Mouse (Mus musculus): ENCODE data around the gene Ccer1.
"Not testable (repeated sequence)": the region's sequence is repeated elsewhere in the genome, so short reads cannot be mapped to it uniquely, and the experiment has no call there.

The Ccer1 gene

GRCm38 (mm10) chr10:97692913-97693312 lies at the start of gene Ccer1:
Gene Ccer1 (plus strand): TSS chr10:97693059.
- in situ Hi-C loops (cut with MboI, MseI), result loop anchor here (10.0 to 25.0 kb wide), 2 partner anchors 318 to 1531 kb away; no protein-coding TSS in a partner anchor

GRCm38 (mm10) chr10:97643768-97644167 lies 49.1 kb upstream of the Ccer1 start, which contains the start of gene Epyc:
Gene Epyc (plus strand): TSS chr10:97644068.
- in situ Hi-C loops (cut with MboI, MseI), result no loop called here

- in situ Hi-C loops (cut with MboI, MseI), result no loop called here
These were observed 42.5 kb upstream of the Ccer1 start for GRCm38 (mm10) chr10:97650334-97650733.

GRCm38 (mm10) chr10:97659489-97659888 lies 33.4 kb upstream of the Ccer1 start:
- in situ Hi-C loops (cut with MboI, MseI), result no loop called here

- in situ Hi-C loops (cut with MboI, MseI), result no loop called here
These were observed 24.2 kb upstream of the Ccer1 start for GRCm38 (mm10) chr10:97668656-97669055.

GRCm38 (mm10) chr10:97670202-97670601 lies 22.7 kb upstream of the Ccer1 start:
- in situ Hi-C loops (cut with MboI, MseI), result no loop called here

GRCm38 (mm10) chr10:97673239-97673638 lies 19.6 kb upstream of the Ccer1 start:
- in situ Hi-C loops (cut with MboI, MseI), result no loop called here

GRCm38 (mm10) chr10:97682981-97683380 lies 9.9 kb upstream of the Ccer1 start:
- in situ Hi-C loops (cut with MboI, MseI), result loop anchor here (25.0 kb wide), 1 partner anchor 1521 kb away; no protein-coding TSS in a partner anchor

- in situ Hi-C loops (cut with MboI, MseI), result loop anchor here (25.0 kb wide), 1 partner anchor 1525 kb away; no protein-coding TSS in a partner anchor
These were observed 5.7 kb upstream of the Ccer1 start for GRCm38 (mm10) chr10:97687198-97687597.

GRCm38 (mm10) chr10:97689425-97689824 lies 3.4 kb upstream of the Ccer1 start:
- in situ Hi-C loops (cut with MboI, MseI), result loop anchor here (25.0 kb wide), 1 partner anchor 1527 kb away; no protein-coding TSS in a partner anchor

GRCm38 (mm10) chr10:97693398-97694135 lies 708 bp downstream of the Ccer1 start:
- in situ Hi-C loops (cut with MboI, MseI), result loop anchor here (10.0 to 25.0 kb wide), 2 partner anchors 319 to 1531 kb away; no protein-coding TSS in a partner anchor

GRCm38 (mm10) chr10:97702321-97702720 lies 9.5 kb downstream of the Ccer1 start:
- in situ Hi-C loops (cut with MboI, MseI), result loop anchor here (25.0 kb wide), 1 partner anchor 1385 kb away; no protein-coding TSS in a partner anchor

GRCm38 (mm10) chr10:97704562-97704961 lies 11.7 kb downstream of the Ccer1 start:
- in situ Hi-C loops (cut with MboI, MseI), result loop anchor here (25.0 kb wide), 1 partner anchor 1383 kb away; no protein-coding TSS in a partner anchor

- in situ Hi-C loops (cut with MboI, MseI), result loop anchor here (25.0 kb wide), 1 partner anchor 1375 kb away; no protein-coding TSS in a partner anchor
These were observed 19.8 kb downstream of the Ccer1 start for GRCm38 (mm10) chr10:97712687-97713086.

- in situ Hi-C loops (cut with MboI, MseI), result loop anchor here (25.0 kb wide), 1 partner anchor 1373 kb away; no protein-coding TSS in a partner anchor
These were observed 21.7 kb downstream of the Ccer1 start for GRCm38 (mm10) chr10:97714584-97714983.

- in situ Hi-C loops (cut with MboI, MseI), result loop anchor here (25.0 kb wide), 1 partner anchor 1372 kb away; no protein-coding TSS in a partner anchor
These were observed 22.5 kb downstream of the Ccer1 start for GRCm38 (mm10) chr10:97715289-97715906.

GRCm38 (mm10) chr10:97717233-97717632 lies 24.4 kb downstream of the Ccer1 start:
- in situ Hi-C loops (cut with MboI, MseI), result loop anchor here (25.0 kb wide), 1 partner anchor 1370 kb away; no protein-coding TSS in a partner anchor

- in situ Hi-C loops (cut with MboI, MseI), result loop anchor here (25.0 kb wide), 1 partner anchor 1369 kb away; no protein-coding TSS in a partner anchor
These were observed 25.2 kb downstream of the Ccer1 start for GRCm38 (mm10) chr10:97718021-97718420.

GRCm38 (mm10) chr10:97720625-97721024 lies 27.8 kb downstream of the Ccer1 start:
- in situ Hi-C loops (cut with MboI, MseI), result loop anchor here (25.0 kb wide), 1 partner anchor 1367 kb away; no protein-coding TSS in a partner anchor

GRCm38 (mm10) chr10:97722709-97723108 lies 29.9 kb downstream of the Ccer1 start:
- in situ Hi-C loops (cut with MboI, MseI), result loop anchor here (25.0 kb wide), 1 partner anchor 1365 kb away; no protein-coding TSS in a partner anchor

GRCm38 (mm10) chr10:97725929-97726328 lies 33.1 kb downstream of the Ccer1 start:
- in situ Hi-C loops (cut with MboI, MseI), result no loop called here

- in situ Hi-C loops (cut with MboI, MseI), result not testable (repeated sequence)
These were observed 33.8 kb downstream of the Ccer1 start, which contains the start of gene C030005K15Rik for GRCm38 (mm10) chr10:97726655-97727054. Gene C030005K15Rik (minus strand): TSS chr10:97726755.

All from regulatory T cell (primary cell).